Mouse (Mus musculus) liver, adult 2 months (tissue): ENCODE measurements around the gene Fat3. TPM values are rescaled to one million over a fixed set of nuclear protein-coding genes. Genes with fewer than 3 reads are reported as not detected.

Experiments
- DNase-seq: peaks from one replicate; pipeline ENCODE4 v3.0.0-alpha.2; 2011; ENCODE audit warnings: low read depth, low spot score; ENCODE audit errors: extremely low read depth
- H3K27ac ChIP-seq: fragments of 200-500 bp; replicated peaks from 2 replicates; pipeline ENCODE4 v1.5.1; 2012; ENCODE audit warnings: low read depth, mild to moderate bottlenecking, control low read depth, inconsistent platforms, low read length; ENCODE audit not compliant: insufficient read depth
- H3K27me3 ChIP-seq: fragments of 200-500 bp; 2 replicates; pipeline ENCODE4 v1.6.1; 2012; ENCODE audit warnings: mild to moderate bottlenecking, moderate library complexity, low read length, inconsistent platforms; ENCODE audit not compliant: control insufficient read depth, insufficient read depth
- H3K36me3 ChIP-seq: fragments of 200-500 bp; 2 replicates; pipeline ENCODE4 v1.6.1; 2012; ENCODE audit warnings: low read length, inconsistent platforms; ENCODE audit not compliant: control insufficient read depth, insufficient read depth
- H3K4me1 ChIP-seq: fragments of 200-500 bp; 2 replicates; pipeline ENCODE4 v1.6.1; 2011; ENCODE audit warnings: low read length; ENCODE audit not compliant: control insufficient read depth, insufficient read depth
- H3K4me3 ChIP-seq: fragments of 200-500 bp; 2 replicates; pipeline ENCODE4 v1.5.1; 2011; ENCODE audit warnings: low read depth, mild to moderate bottlenecking, control low read depth, low read length, moderate library complexity; ENCODE audit not compliant: insufficient read depth
- H3K79me2 ChIP-seq: fragments of 200-500 bp; 2 replicates; pipeline ENCODE4 v1.6.1; 2012; ENCODE audit warnings: inconsistent platforms, mild to moderate bottlenecking, low read length, moderate library complexity; ENCODE audit not compliant: control insufficient read depth, insufficient read depth
- H3K9ac ChIP-seq: fragments of 200-500 bp; 2 replicates; pipeline ENCODE4 v1.6.1; 2012; ENCODE audit warnings: low read depth, mild to moderate bottlenecking, control low read depth, inconsistent platforms, low read length
- CTCF ChIP-seq: fragments of 200-500 bp; IDR thresholded peaks from 2 replicates; pipeline ENCODE4 v1.5.1; 2011; ENCODE audit warnings: low read depth, low read length, control low read depth
- POLR2A ChIP-seq: fragments of 200-500 bp; IDR thresholded peaks from 2 replicates; pipeline ENCODE4 v1.6.1; 2011; ENCODE audit warnings: low read length, control low read depth; ENCODE audit not compliant: insufficient read depth; ENCODE audit errors: extremely low read depth
- WGBS: fragments of 180-500 bp; shearing (Covaris S2); methylation state at CpG from one replicate; pipeline ENCODE4 v1.1.7; 2018; 5-methylcytosine and 5-hydroxymethylcytosine counted together
- polyA plus RNA-seq: library from polyadenylated mRNA; depleted of rRNA; stranded (reverse); fragments of >200 nt; gene quantifications from 2 replicates; pipeline ENCODE4 v1.2.3, GENCODE M21; 2012
- total RNA-seq: library from RNA; depleted of rRNA; stranded (reverse); fragments of >200 nt; gene quantifications from 2 replicates; pipeline ENCODE4 v1.2.3, GENCODE M21; 2014

Fat3 gene
- total and polyA plus RNA-seq, 2 experiments, result 0.09 TPM; not detected in 1

GRCm38 (mm10) chr9:16002991-16003390 is 498.1 kb downstream of the Fat3 start:
- Histone ChIP-seq H3K79me2 (no peaks in the 10 kb centered on the region), H3K4me1 (no peaks in the 10 kb centered on the region), H3K27ac (no peak overlapping the region), H3K36me3 (no peaks in the 10 kb centered on the region), H3K4me3 (no peak overlapping the region), H3K27me3 (no peaks in the 10 kb centered on the region), H3K9ac (no peak overlapping the region)
- no peak for DNase-seq
- 82% methylated on average over 1 of the region's 1 CpGs for WGBS
- TF ChIP-seq CTCF, result no peak
- no peak for TF ChIP-seq POLR2A

GRCm38 (mm10) chr9:15994762-15995161 is 506.3 kb downstream of the Fat3 start:
- 90% methylated on average over 7 of the region's 7 CpGs for WGBS
- Histone ChIP-seq H3K9ac (no peak overlapping the region), H3K27me3 (no peaks in the 10 kb centered on the region), H3K79me2 (no peaks in the 10 kb centered on the region), H3K4me3 (no peak overlapping the region), H3K36me3 (no peaks in the 10 kb centered on the region), H3K27ac (no peak overlapping the region), H3K4me1 (no peaks in the 10 kb centered on the region)
- no peak for DNase-seq
- no peak for TF ChIP-seq POLR2A
- TF ChIP-seq CTCF, result no peak

- Histone ChIP-seq H3K9ac (no peak overlapping the region), H3K27ac (no peak overlapping the region), H3K79me2 (no peaks in the 10 kb centered on the region), H3K4me3 (no peak overlapping the region), H3K27me3 (no peaks in the 10 kb centered on the region), H3K4me1 (no peaks in the 10 kb centered on the region), H3K36me3 (no peaks in the 10 kb centered on the region)
- no peak for DNase-seq
- TF ChIP-seq POLR2A (no peak), CTCF (no peak)
- WGBS, result 86% methylated on average over 4 of the region's 4 CpGs
Measured at GRCm38 (mm10) chr9:15994177-15994576, 506.9 kb downstream of the Fat3 start.

GRCm38 (mm10) chr9:15992158-15992846 is 508.8 kb downstream of the Fat3 start:
- no peaks in the 10 kb centered on the region for H3K79me2 ChIP-seq
- no peaks in the 10 kb centered on the region for H3K36me3 ChIP-seq
- H3K4me3 ChIP-seq, result no peak overlapping the region
- no peak overlapping the region for H3K9ac ChIP-seq
- no peaks in the 10 kb centered on the region for H3K4me1 ChIP-seq
- no peaks in the 10 kb centered on the region for H3K27me3 ChIP-seq
- H3K27ac ChIP-seq, result no peak overlapping the region
- TF ChIP-seq CTCF, result no peak
- TF ChIP-seq POLR2A, result no peak
- 73% methylated on average over 7 of the region's 7 CpGs for WGBS
- no peak for DNase-seq

GRCm38 (mm10) chr9:15978317-15978716 is 522.8 kb downstream of the Fat3 start:
- DNase-seq, result no peak
- TF ChIP-seq POLR2A, result no peak
- no peak for TF ChIP-seq CTCF
- H3K27me3 ChIP-seq, result no peaks in the 10 kb centered on the region
- H3K4me3 ChIP-seq, result no peak overlapping the region
- no peaks in the 10 kb centered on the region for H3K79me2 ChIP-seq
- H3K27ac ChIP-seq, result no peak overlapping the region
- no peak overlapping the region for H3K9ac ChIP-seq
- no peaks in the 10 kb centered on the region for H3K4me1 ChIP-seq
- WGBS, result 88% methylated on average over 14 of the region's 14 CpGs
- no peaks in the 10 kb centered on the region for H3K36me3 ChIP-seq

- no peak for TF ChIP-seq POLR2A
- 77% methylated on average over 12 of the region's 12 CpGs for WGBS
- H3K79me2 ChIP-seq, result no peaks in the 10 kb centered on the region
- no peaks in the 10 kb centered on the region for H3K36me3 ChIP-seq
- DNase-seq, result no peak
- H3K4me1 ChIP-seq, result no peaks in the 10 kb centered on the region
- H3K27ac ChIP-seq, result no peak overlapping the region
- H3K4me3 ChIP-seq, result no peak overlapping the region
- no peak overlapping the region for H3K9ac ChIP-seq
- H3K27me3 ChIP-seq, result no peaks in the 10 kb centered on the region
Measured at GRCm38 (mm10) chr9:15976959-15977663, 524.0 kb downstream of the Fat3 start.
